Mouse (Mus musculus) ES-E14 (cell line): ENCODE data around the gene Gtdc1.

Experiments used
- HCFC1 ChIP-seq: IDR thresholded peaks from 2 replicates; pipeline ENCODE4 v1.6.1; 2012; ENCODE audit warnings: low read length, inconsistent platforms, borderline replicate concordance; ENCODE audit not compliant: insufficient read depth
- MAFK ChIP-seq: IDR thresholded peaks from 2 replicates; pipeline ENCODE4 v1.6.1; 2014; ENCODE audit warnings: mild to moderate bottlenecking, low read depth, low read length, inconsistent platforms; ENCODE audit not compliant: insufficient read depth

GRCm38 (mm10) chr2:44916286-44916685 lies 11.2 kb downstream of the Gtdc1 start:
- TF ChIP-seq MAFK (no peak), HCFC1 (no peak)
